Mouse (Mus musculus): ENCODE data around the gene Drc7.

DNA sequence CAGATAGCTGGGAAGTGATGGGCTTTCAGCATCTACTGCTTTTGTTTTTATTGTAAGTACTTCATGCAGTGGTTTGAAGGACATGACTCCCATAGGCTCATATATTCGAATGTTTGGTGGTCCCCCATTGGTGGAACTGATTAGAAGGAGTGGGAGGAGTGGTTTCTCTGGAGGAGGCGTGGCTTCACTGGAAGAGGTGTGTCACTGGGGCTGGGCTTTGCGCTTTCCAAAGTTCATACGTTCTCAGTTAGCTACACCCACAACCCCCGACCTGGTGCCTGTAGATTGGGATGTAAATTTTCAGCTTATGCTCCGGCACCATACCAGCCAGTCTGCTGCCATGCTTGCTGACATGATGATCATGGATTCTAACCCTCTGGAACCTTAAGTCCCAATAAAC is 465 bp upstream of the Drc7 start:
- TF ChIP-seq CTCF (IDR thresholded peaks at IDR 0.05; ENCODE audit: extremely low read depth, insufficient read depth, insufficient read length, insufficient replicate concordance) (no peak), POLR2A (IDR thresholded peaks at IDR 0.05; ENCODE audit: low read depth, low read length) (no peak)
